Mouse (Mus musculus): ENCODE results near the gene Rplp0. TPM values are rescaled to one million over a fixed set of nuclear protein-coding genes. Genes with fewer than 3 reads are reported as not detected.

Rplp0 gene
- polyA plus RNA-seq, 1 experiment from 2014 or later, result 1,725 TPM

DNA sequence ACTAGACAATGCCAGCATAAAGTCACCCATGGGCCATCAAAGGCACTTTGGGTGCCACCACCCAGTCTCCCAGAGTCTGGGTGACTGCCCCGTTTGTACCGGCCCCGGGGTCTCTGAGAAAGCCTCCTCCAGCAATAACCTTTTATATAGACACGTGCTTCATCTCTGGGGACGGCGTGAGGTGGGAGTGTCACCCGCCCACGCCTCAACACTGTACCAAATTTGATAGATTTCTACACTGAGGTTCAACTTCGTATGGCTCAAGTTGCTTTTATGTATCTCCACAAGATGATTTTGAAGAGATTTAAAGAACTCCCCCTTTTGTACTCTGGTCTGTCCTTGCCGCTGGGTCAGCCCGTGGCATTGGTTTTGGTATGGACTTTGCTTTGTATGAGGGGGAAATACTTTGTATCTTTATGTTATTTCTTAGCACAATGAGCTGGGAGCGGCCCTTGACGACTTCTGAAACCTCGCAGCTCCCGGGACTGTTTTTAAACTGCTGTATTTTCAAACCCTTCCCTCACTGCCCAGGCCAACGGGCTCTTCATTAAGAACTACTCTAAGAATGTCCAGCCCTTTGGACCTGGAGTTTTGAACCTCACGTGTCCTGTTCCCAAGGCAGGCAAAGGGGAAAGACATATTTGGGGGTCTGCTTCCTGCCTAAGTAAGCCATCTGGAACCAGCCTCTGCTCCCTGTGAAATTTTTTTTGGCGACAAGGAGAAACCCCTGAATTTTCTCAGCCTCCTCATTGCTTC lies 4.6 kb upstream of the Rplp0 start:
- Histone ChIP-seq H3K27me3 (replicated peaks) (no peaks in the 10 kb centered on the region), H3K9me3 (replicated peaks) (no peaks in the 10 kb centered on the region), H3K4me2 (no peak overlapping the region), H3K36me3 (peaks cover 56% of the 10 kb centered on the region), H3K9ac (no peak overlapping the region), H3K4me3 (no peak overlapping the region), H3K4me1 (peaks cover 25% of the 10 kb centered on the region), H3K27ac (no peak overlapping the region)
- 84% methylated on average over 18 of the region's 18 CpGs for WGBS (ENCODE audit: insufficient replicate concordance)
- no peak for ATAC-seq

DNA sequence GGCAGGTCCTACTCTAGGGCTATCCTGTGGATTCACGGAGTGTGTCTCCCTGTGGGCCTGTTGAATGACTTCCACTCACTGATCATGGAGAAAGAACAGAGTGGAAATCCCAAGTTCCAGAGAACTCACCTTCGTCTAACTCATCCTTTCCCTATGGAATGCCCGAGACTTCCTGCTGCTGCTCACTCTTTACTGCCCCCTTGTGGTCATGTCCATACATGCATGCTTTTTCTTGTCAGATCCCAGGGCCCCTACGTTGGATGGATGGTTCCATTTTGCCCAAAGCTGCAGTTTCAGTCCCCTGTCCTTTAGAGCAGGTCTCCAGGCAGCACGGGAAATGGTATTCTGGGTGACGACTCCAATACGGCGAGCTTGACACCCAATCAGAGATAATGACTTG lies 3.0 kb upstream of the Rplp0 start:
- H3K4me3 ChIP-seq, result no peak overlapping the region
- no peaks in the 10 kb centered on the region for H3K9me3 ChIP-seq (replicated peaks)
- WGBS (ENCODE audit: insufficient replicate concordance), result 12% methylated on average over 8 of the region's 8 CpGs
- ATAC-seq, result no peak
- no peaks in the 10 kb centered on the region for H3K27me3 ChIP-seq (replicated peaks)
- peaks cover 52% of the 10 kb centered on the region for H3K36me3 ChIP-seq
- H3K27ac ChIP-seq, result 0 out of 2 replicates have a peak overlapping the region, but pooled peaks have one; percentile 32
- H3K4me1 ChIP-seq, result peaks cover 35% of the 10 kb centered on the region
- H3K9ac ChIP-seq, result no peak overlapping the region
- peak overlapping the region; percentile 35 for H3K4me2 ChIP-seq

DNA sequence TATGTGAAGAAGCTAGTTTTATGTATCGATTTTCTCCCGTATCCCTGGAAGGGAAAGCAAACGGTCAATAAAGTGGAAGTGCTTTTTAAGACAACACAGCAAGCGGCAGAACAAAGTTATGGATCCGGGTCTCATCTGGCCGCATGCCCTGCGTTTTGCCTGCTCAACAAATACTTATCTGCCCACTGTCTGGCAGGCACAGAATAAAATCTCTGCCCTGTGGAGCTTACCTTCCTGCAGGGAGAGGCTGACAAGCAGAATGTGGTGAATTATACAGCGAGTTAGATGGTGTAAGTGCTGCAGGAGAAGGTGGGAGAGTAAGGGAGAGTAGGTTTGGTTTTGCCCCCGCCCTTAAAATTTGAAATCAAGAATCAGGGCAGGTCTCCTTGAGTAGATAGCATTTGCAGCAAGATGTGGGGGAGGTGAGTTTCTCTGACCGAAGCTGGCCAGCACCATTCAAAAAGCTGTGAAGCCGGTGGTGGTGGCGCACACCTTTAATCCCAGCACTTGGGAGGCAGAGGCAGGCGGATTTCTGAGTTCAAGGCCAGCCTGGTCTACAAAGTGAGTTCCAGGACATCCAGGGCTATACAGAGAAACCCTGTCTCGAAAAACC lies 979 bp upstream of the Rplp0 start:
- Histone ChIP-seq H3K4me1 (peaks cover 55% of the 10 kb centered on the region), H3K9ac (0 out of 2 replicates have a peak overlapping the region, but pooled peaks have one; percentile 22), H3K36me3 (peaks cover 52% of the 10 kb centered on the region), H3K9me3 (replicated peaks) (no peaks in the 10 kb centered on the region), H3K27ac (no peak overlapping the region; the same call in 1 of the 2 replicates), H3K27me3 (replicated peaks) (no peaks in the 10 kb centered on the region), H3K4me2 (no peak overlapping the region), H3K4me3 (no peak overlapping the region)
- 76% methylated on average over 14 of the region's 14 CpGs for WGBS (ENCODE audit: insufficient replicate concordance)
- no peak for ATAC-seq

DNA sequence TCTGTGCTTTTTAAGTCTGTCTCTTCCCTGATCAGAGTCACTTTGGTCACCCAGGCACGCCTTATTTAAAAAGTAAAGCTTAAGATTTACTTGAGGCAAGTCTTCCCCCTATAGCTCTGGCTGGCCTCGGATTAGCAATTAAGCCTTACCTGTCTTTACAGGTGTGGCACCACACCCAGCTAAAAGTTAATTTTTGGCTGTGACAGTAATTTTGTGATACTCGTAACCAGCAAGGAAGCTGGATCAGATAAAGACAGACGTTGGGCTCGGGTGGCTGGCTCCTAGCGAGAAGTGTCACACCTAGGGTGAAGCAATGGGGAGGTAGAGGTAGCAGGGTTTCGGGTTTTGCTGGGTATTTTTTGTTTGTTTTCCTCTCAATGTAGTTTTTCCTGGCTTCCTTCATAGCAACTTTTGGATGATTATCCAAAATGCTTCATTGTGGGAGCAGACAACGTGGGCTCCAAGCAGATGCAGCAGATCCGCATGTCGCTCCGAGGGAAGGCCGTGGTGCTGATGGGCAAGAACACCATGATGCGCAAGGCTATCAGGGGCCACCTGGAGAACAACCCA lies 1.2 kb downstream of the Rplp0 start:
- H3K4me1 ChIP-seq, result peaks cover 68% of the 10 kb centered on the region
- no peak for ATAC-seq
- 9% methylated on average over 13 of the region's 13 CpGs for WGBS (ENCODE audit: insufficient replicate concordance)
- H3K9me3 ChIP-seq (replicated peaks), result no peaks in the 10 kb centered on the region
- H3K36me3 ChIP-seq, result peaks cover 42% of the 10 kb centered on the region
- peak overlapping the region; percentile 85 for H3K4me2 ChIP-seq
- no peaks in the 10 kb centered on the region for H3K27me3 ChIP-seq (replicated peaks)
- H3K27ac ChIP-seq, result peak overlapping the region; percentile 88
- peak overlapping the region; percentile 89 for H3K4me3 ChIP-seq
- H3K9ac ChIP-seq, result peak overlapping the region; percentile 93

DNA sequence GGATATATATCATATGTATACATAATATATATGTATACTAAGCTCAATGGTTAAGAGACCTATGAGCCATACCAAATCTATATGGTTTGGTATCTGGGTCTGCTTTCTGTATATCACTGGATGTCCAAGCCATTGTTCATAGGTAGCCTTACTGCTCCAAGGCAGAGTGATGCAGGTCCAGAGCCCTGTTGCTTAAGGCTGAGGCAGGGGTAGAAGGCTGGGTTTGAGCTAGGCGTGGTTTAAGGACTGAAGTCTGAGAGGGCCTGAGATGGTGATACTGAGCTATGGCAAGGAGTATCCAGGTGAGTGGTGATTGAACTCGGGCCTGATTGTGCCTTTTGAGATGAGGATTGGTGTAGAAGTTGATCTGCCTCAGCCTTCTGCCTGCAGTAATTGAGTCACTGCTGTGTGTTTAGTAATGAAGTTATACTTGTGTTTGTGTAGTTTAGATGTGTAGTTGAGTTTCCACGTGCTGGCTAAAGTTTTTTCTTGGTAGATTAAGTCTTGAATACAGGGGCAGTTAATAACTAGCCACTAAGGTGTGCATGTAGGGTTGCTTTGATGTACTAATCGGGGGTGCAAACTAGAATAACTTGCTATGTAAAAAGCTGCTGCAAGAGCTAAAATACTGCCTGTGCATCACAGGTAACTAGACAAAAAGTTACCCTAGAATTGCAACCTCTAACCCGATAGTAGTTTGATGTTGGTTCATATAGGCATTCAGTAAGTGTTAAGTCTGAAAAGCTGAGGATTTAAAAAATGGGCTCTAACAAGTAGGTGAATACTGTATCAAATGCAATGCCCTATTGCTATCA lies 4.7 kb downstream of the Rplp0 start:
- ATAC-seq, result no peak
- Histone ChIP-seq H3K27me3 (replicated peaks) (no peaks in the 10 kb centered on the region), H3K4me1 (peaks cover 80% of the 10 kb centered on the region), H3K36me3 (peaks cover 57% of the 10 kb centered on the region), H3K4me2 (peak overlapping the region; percentile 94), H3K4me3 (peak overlapping the region; percentile 94), H3K27ac (peak overlapping the region; percentile 85; the same call in 1 of the 2 replicates), H3K9ac (peak overlapping the region; percentile 94), H3K9me3 (replicated peaks) (no peaks in the 10 kb centered on the region)
- WGBS (ENCODE audit: insufficient replicate concordance), result 25% methylated on average over 5 of the region's 5 CpGs

DNA sequence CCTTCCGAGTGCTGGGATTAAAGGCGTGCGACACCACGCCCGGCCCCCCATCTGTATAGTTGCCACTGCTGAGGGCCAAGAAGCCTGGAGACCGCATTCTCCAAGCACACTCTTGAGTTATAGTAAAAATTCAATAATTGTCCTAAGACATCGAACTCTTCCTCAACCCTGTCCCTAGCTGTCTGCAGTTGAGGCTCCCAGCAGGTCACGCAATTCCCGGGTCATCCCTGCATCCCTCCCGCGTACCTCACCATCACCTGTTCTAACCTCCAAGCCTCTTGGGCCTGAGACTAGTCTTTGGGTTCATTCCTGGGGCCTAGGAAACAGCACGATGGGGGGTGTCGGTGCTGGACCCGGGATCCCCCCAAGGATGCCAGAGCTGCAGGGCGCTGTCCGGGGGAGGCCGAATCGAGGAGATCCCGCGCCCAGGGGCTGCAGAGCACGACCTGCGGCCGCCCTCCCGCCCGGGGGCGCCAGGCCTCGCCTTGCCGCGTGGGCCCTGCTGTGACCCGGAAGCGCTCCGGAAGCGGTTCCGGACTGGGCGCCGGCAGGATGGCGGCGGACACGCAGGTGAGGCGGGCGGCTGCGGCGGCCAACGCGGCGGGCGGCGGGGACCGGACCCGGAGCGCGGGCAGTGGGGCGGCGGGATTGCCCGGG lies 5.6 kb downstream of the Rplp0 start, which contains the start of gene Gcn1l1:
Gcn1l1 (plus strand) TSS at position 518 of the 657 bp plus-strand sequence.
- peak; percentile 80 for ATAC-seq
- Histone ChIP-seq H3K4me1 (peaks cover 89% of the 10 kb centered on the region), H3K4me3 (peak within 1 kb of the TSS; percentile 94), H3K9me3 (replicated peaks) (no peaks in the 10 kb centered on the region), H3K4me2 (peak within 1 kb of the TSS; percentile 94), H3K36me3 (peaks cover 58% of the 10 kb centered on the region), H3K27ac (peak within 1 kb of the TSS; percentile 85), H3K9ac (peak within 1 kb of the TSS; percentile 94), H3K27me3 (replicated peaks) (no peaks in the 10 kb centered on the region)
- WGBS (ENCODE audit: insufficient replicate concordance), result 3% methylated on average over 54 of the region's 55 CpGs

- ATAC-seq, result peak; percentile 7
- Histone ChIP-seq H3K4me1 (peaks cover 92% of the 10 kb centered on the region), H3K9me3 (replicated peaks) (no peaks in the 10 kb centered on the region), H3K4me3 (peak overlapping the region; percentile 94), H3K36me3 (peaks cover 61% of the 10 kb centered on the region), H3K4me2 (peak overlapping the region; percentile 94), H3K27ac (peak overlapping the region; percentile 85), H3K27me3 (replicated peaks) (no peaks in the 10 kb centered on the region), H3K9ac (peak overlapping the region; percentile 94)
- WGBS (ENCODE audit: insufficient replicate concordance), result 2% methylated on average over 43 of the region's 46 CpGs
Measured at GRCm38 (mm10) chr5:115565403-115565802, 6.1 kb downstream of the Rplp0 start.

DNA sequence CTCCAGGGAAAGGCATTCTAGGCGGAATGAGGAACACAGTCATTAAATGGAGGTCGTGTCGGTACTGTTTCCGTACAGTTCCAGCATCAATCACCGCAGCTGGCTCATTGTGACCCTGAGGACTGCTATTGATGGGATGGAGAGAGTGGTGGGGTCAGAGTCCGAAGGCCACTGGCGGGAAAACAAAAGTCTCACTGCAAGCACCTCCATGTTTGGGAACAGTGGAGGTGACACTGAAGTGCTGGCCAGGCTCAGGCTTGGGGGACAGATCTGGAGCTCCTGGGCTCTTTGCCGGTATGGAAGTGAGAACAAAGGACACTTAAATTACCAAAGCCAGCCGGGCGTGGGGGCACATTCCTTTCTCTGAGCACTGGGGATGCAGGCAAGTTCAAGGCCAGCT lies 9.4 kb downstream of the Rplp0 start:
- Histone ChIP-seq H3K9me3 (replicated peaks) (no peaks in the 10 kb centered on the region), H3K27ac (peak overlapping the region; percentile 60), H3K4me1 (peaks cover 77% of the 10 kb centered on the region), H3K9ac (no peak overlapping the region), H3K4me3 (no peak overlapping the region), H3K27me3 (replicated peaks) (no peaks in the 10 kb centered on the region), H3K4me2 (no peak overlapping the region), H3K36me3 (peaks cover 60% of the 10 kb centered on the region)
- no peak for ATAC-seq
- 68% methylated on average over 10 of the region's 10 CpGs for WGBS (ENCODE audit: insufficient replicate concordance)

DNA sequence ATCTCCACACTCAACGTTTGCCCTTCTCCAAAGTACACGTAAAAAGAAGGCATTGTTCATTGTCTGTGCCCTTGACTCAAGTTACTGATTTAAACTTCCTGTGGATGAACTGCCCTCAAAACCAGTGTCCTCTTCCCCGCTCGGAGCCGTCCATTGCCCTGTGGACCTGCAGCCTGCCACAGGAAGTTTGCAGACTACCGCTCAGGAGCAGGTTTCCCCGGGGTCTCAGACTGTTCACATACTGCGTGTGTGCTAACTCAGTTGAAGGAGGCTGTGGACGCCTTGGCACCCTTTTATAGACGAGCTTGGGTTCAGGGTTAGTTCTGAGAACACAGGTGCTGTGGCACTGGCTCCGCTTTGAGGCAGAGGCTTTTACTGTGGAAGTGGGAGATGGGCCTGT lies 10.0 kb downstream of the Rplp0 start:
- 59% methylated on average over 11 of the region's 11 CpGs for WGBS (ENCODE audit: insufficient replicate concordance)
- Histone ChIP-seq H3K27me3 (replicated peaks) (no peaks in the 10 kb centered on the region), H3K4me3 (no peak overlapping the region), H3K36me3 (peaks cover 61% of the 10 kb centered on the region), H3K4me2 (no peak overlapping the region), H3K9me3 (replicated peaks) (no peaks in the 10 kb centered on the region), H3K4me1 (peaks cover 71% of the 10 kb centered on the region), H3K27ac (peak overlapping the region; percentile 60), H3K9ac (no peak overlapping the region; the same call in 1 of the 2 replicates)
- ATAC-seq, result no peak

DNA sequence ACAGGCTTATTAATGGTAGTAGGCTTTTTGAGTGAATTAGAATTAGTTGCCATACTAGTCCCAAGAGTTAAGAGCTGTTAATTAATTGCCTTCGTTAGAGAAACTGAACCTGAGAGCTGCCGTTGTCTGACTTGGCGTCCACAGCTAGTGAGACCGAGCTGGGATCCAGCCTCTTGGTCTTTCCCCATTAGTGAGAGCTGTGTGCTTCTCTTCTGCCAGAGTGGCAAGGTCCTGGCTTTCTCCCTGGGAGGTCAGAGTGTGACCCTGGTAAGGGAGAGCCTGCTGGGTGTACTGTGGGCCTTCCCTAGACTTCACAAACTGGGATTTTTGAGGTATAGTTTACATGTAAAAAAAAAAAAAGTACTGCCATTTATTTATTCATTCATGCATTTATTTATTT lies 10.5 kb downstream of the Rplp0 start:
- WGBS (ENCODE audit: insufficient replicate concordance), result 85% methylated on average over 4 of the region's 4 CpGs
- H3K27ac ChIP-seq, result peak overlapping the region; percentile 60

GRCm38 (mm10) chr5:115571086-115571485 lies 11.8 kb downstream of the Rplp0 start:
- no peaks in the 10 kb centered on the region for H3K9me3 ChIP-seq (replicated peaks)
- H3K27me3 ChIP-seq (replicated peaks), result no peaks in the 10 kb centered on the region
- no peak overlapping the region for H3K4me2 ChIP-seq
- peaks cover 56% of the 10 kb centered on the region for H3K4me1 ChIP-seq
- H3K27ac ChIP-seq, result no peak overlapping the region
- H3K4me3 ChIP-seq, result no peak overlapping the region
- peaks cover 78% of the 10 kb centered on the region for H3K36me3 ChIP-seq
- ATAC-seq, result no peak
- no peak overlapping the region for H3K9ac ChIP-seq
- 80% methylated on average over 7 of the region's 7 CpGs for WGBS (ENCODE audit: insufficient replicate concordance)

More for the DNA sequence above, 10.5 kb downstream of the Rplp0 start:
- no peak overlapping the region for H3K4me3 ChIP-seq
- no peak overlapping the region; the same call in 1 of the 2 replicates for H3K9ac ChIP-seq
- H3K4me2 ChIP-seq, result no peak overlapping the region
- no peak for ATAC-seq
- no peaks in the 10 kb centered on the region for H3K27me3 ChIP-seq (replicated peaks)
- H3K9me3 ChIP-seq (replicated peaks), result no peaks in the 10 kb centered on the region
- peaks cover 65% of the 10 kb centered on the region for H3K36me3 ChIP-seq
- peaks cover 67% of the 10 kb centered on the region for H3K4me1 ChIP-seq
